In the genomic region with DNA sequence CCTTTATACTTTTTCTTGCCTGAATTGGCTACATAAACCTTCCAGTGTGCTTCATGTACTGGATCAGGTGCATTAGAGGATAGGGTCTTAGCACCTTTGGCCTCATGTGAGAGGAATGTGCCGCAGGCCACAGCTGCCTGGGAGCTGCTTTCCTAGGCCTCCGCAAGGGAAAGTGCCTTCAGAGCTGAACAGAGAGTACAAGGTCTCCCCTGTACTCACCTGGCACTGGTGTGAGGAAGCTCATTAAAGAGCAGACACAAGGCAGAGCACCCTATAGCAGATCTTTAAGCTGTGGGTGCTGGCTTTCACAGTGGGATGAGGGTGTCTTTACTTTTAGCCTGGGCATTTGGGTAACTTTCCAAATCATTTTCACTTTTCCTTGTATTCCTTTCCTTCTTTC, we compare ENCODE assay signal across 28 mouse cellular contexts. TPM values are rescaled to one million over a fixed set of nuclear protein-coding genes. Genes with fewer than 3 reads are reported as not detected.
DNase-seq lines count a peak whose midpoint lies in the region; ATAC-seq and TF ChIP-seq lines count a peak whose summit lies in the region.
"Had no signal": no experiment of that assay in that cellular context is flagged by ENCODE, and none has a peak within 500 bp of the region (broad histone marks: within the 10 kb centered on the region; RNA-seq: fewer than 3 reads in every experiment).

No protein-coding gene starts in this region.

- no peak for TF ChIP-seq POLR2A in MEL (IDR thresholded peaks at IDR 0.05; ENCODE audit: control insufficient read depth in 1 of 2, insufficient read depth in 1 of 2, low read depth in 1 of 2, low read length in 2 of 2, poor library complexity in 1 of 2)

- H3K4me2 ChIP-seq in intestine, embryonic 16.5 days (ENCODE audit: low read depth, low read length) = no peak overlapping the region
- H3K4me2 ChIP-seq in liver, embryonic 13.5 days = 0 out of 2 replicates have a peak overlapping the region, but pooled peaks have one; percentile 5
- H3K4me2 ChIP-seq in liver, embryonic 16.5 days (ENCODE audit: low read depth, low read length) = no peak overlapping the region
- no peak overlapping the region for H3K4me2 ChIP-seq in stomach, postnatal 0 days (replicated peaks; ENCODE audit: low read depth)
- H3K4me2 ChIP-seq: forebrain, embryonic 13.5 days; heart, embryonic 13.5 days; hindbrain, embryonic 14.5 days had no signal

- 85% methylated on average over 2 of the region's 2 CpGs for WGBS in intestine, embryonic 16.5 days
- 91% methylated on average over 2 of the region's 2 CpGs for WGBS in liver, embryonic 13.5 days (ENCODE audit: insufficient replicate concordance)
- WGBS in liver, embryonic 16.5 days (ENCODE audit: insufficient replicate concordance) = 98% methylated on average over 2 of the region's 2 CpGs
- 82% methylated on average over 2 of the region's 2 CpGs for WGBS in stomach, postnatal 0 days

- TF ChIP-seq CTCF in MEL (IDR thresholded peaks at IDR 0.05 in 2 of 3, conservative IDR thresholded peaks at IDR 0.05 in 1 of 3; ENCODE audit: control insufficient read depth in 1 of 3, insufficient read depth in 1 of 3, low read depth in 2 of 3, low read length in 3 of 3, poor library complexity in 1 of 3, severe bottlenecking in 1 of 3) = no peak
- no peak for TF ChIP-seq CTCF in stomach, postnatal 0 days (IDR thresholded peaks at IDR 0.05; ENCODE audit: low read depth)

- no peak for TF ChIP-seq EP300 in MEL (IDR thresholded peaks at IDR 0.05; ENCODE audit: low read depth in 1 of 2, low read length in 2 of 2)
- no peak for TF ChIP-seq EP300 in stomach, postnatal 0 days (optimal IDR thresholded peaks at IDR 0.05)

- ATAC-seq in intestine, embryonic 16.5 days = peak; percentile 69
- ATAC-seq in liver, embryonic 13.5 days (ENCODE audit: low read depth) = no peak
- ATAC-seq in liver, embryonic 16.5 days (ENCODE audit: low read depth) = no peak
- ATAC-seq in stomach, postnatal 0 days (ENCODE audit: low FRiP score, low TSS enrichment) = no peak
- ATAC-seq in CD4-positive, CD25-positive, alpha-beta regulatory T cell, adult 4 months = no peak
- no peak for ATAC-seq in megakaryocyte progenitor cell, adult 5-6 weeks (replicated peaks; ENCODE audit: poor library complexity)
- ATAC-seq: activated CD4-positive, CD25-positive, alpha-beta regulatory T cell, adult 4 months; forebrain, embryonic 13.5 days; forebrain, embryonic 16.5 days had no signal

- no peak overlapping the region for H3K9ac ChIP-seq in MEL (ENCODE audit: control insufficient read depth, low read depth, low read length, poor library complexity, severe bottlenecking)
- no peak overlapping the region for H3K9ac ChIP-seq in intestine, embryonic 16.5 days (ENCODE audit: low read depth, low read length)
- peak overlapping the region; percentile 60 for H3K9ac ChIP-seq in liver, embryonic 13.5 days
- H3K9ac ChIP-seq in liver, embryonic 16.5 days (ENCODE audit: low read depth, low read length) = peak overlapping the region; percentile 26; the same call in 1 of the 2 replicates
- no peak overlapping the region for H3K9ac ChIP-seq in stomach, postnatal 0 days (ENCODE audit: low read length)
- H3K9ac ChIP-seq: forebrain, embryonic 13.5 days; heart, embryonic 13.5 days; hindbrain, embryonic 14.5 days had no signal

- peaks cover 51 to 53% of the 10 kb centered on the region in 2 experiments for H3K4me1 ChIP-seq in MEL (ENCODE audit: control insufficient read depth in 1 of 2, insufficient read depth in 2 of 2, low read length in 2 of 2)
- 0 out of 2 replicates have a peak, but pooled peaks cover 4% of the 10 kb centered on the region for H3K4me1 ChIP-seq in intestine, embryonic 16.5 days (ENCODE audit: control insufficient read depth, insufficient read depth, low read length)
- H3K4me1 ChIP-seq in liver, embryonic 13.5 days (replicated peaks) = peaks cover 96% of the 10 kb centered on the region
- peaks cover 72% of the 10 kb centered on the region for H3K4me1 ChIP-seq in liver, embryonic 16.5 days (ENCODE audit: control insufficient read depth, low read depth, low read length)
- no peaks in the 10 kb centered on the region for H3K4me1 ChIP-seq in stomach, postnatal 0 days (replicated peaks; ENCODE audit: control insufficient read depth, insufficient read depth)
- H3K4me1 ChIP-seq: forebrain, embryonic 10.5 days had no signal

- no peaks in the 10 kb centered on the region for H3K9me3 ChIP-seq in MEL (replicated peaks; ENCODE audit: insufficient read depth, low read length)
- no peaks in the 10 kb centered on the region for H3K9me3 ChIP-seq in intestine, embryonic 16.5 days (ENCODE audit: control insufficient read depth, low read length)
- H3K9me3 ChIP-seq in liver, embryonic 13.5 days (replicated peaks) = no peaks in the 10 kb centered on the region
- H3K9me3 ChIP-seq in liver, embryonic 16.5 days (replicated peaks; ENCODE audit: control insufficient read depth, low read length) = no peaks in the 10 kb centered on the region
- no peaks in the 10 kb centered on the region for H3K9me3 ChIP-seq in stomach, postnatal 0 days (ENCODE audit: control insufficient read depth, low read length)
- H3K9me3 ChIP-seq: forebrain, embryonic 10.5 days; forebrain, embryonic 13.5 days; heart, embryonic 10.5 days; heart, embryonic 13.5 days had no signal

- peaks cover 14 to 65% of the 10 kb centered on the region in 2 experiments for H3K36me3 ChIP-seq in MEL (ENCODE audit: control insufficient read depth in 1 of 2, insufficient read depth in 2 of 2, low read length in 2 of 2)
- H3K36me3 ChIP-seq in intestine, embryonic 16.5 days (ENCODE audit: control insufficient read depth, insufficient read depth, low read length) = no peaks in the 10 kb centered on the region
- H3K36me3 ChIP-seq in liver, embryonic 13.5 days = peaks cover 30% of the 10 kb centered on the region
- peaks cover 11% of the 10 kb centered on the region for H3K36me3 ChIP-seq in liver, embryonic 16.5 days (ENCODE audit: control insufficient read depth, insufficient read depth)
- peaks cover 2% of the 10 kb centered on the region; the same call in 1 of the 2 replicates for H3K36me3 ChIP-seq in stomach, postnatal 0 days (ENCODE audit: control insufficient read depth, insufficient read depth, low read length)

- H3K27ac ChIP-seq in MEL (ENCODE audit: control insufficient read depth, low read depth, low read length) = peak overlapping the region; percentile 41; the same call in 1 of the 2 replicates
- peak overlapping the region; percentile 7; the same call in 1 of the 2 replicates for H3K27ac ChIP-seq in intestine, embryonic 16.5 days (ENCODE audit: low read length)
- H3K27ac ChIP-seq in liver, embryonic 13.5 days = peak overlapping the region; percentile 89
- peak overlapping the region; percentile 70 for H3K27ac ChIP-seq in liver, embryonic 16.5 days (ENCODE audit: low read length)
- no peak overlapping the region for H3K27ac ChIP-seq in stomach, postnatal 0 days (replicated peaks)
- H3K27ac ChIP-seq: forebrain, embryonic 10.5 days; forebrain, embryonic 13.5 days; heart, adult 2 months; heart, embryonic 10.5 days; heart, embryonic 13.5 days; hindbrain, embryonic 14.5 days had no signal

- no peak for DNase-seq in MEL (ENCODE audit: low read depth, low spot score)
- no peak for DNase-seq in liver, embryonic 13.5 days
- no peak for DNase-seq in stomach, postnatal 0 days (ENCODE audit: low spot score)
- no peak for DNase-seq in layer of hippocampus, postnatal 10 days (ENCODE audit: low spot score in 2 of 2)
- DNase-seq: adrenal gland, adult 8-10 months; adrenal gland, postnatal 25 days; B cell, adult 2 months; cerebellum, adult 11-12 months; cerebellum, adult 9-10 months; cerebellum, postnatal 14 days; gastrocnemius, postnatal 10 days; gastrocnemius, postnatal 36 days; heart, adult 2 months; heart, postnatal 14 days; heart, postnatal 4 days had no signal

- TF ChIP-seq RAD21 in MEL (IDR thresholded peaks at IDR 0.05; ENCODE audit: low read depth, low read length) = no peak

- peaks cover 1% of the 10 kb centered on the region; the same call in 1 of the 2 replicates for H3K79me2 ChIP-seq in MEL (ENCODE audit: control insufficient read depth, insufficient read depth, low read length, poor library complexity)

- no peak overlapping the region for H3K4me3 ChIP-seq in MEL (ENCODE audit: control insufficient read depth in 1 of 2, insufficient read depth in 1 of 2, low read depth in 2 of 2, low read length in 2 of 2)
- H3K4me3 ChIP-seq in intestine, embryonic 16.5 days (ENCODE audit: low read length) = no peak overlapping the region
- no peak overlapping the region for H3K4me3 ChIP-seq in liver, embryonic 13.5 days (replicated peaks)
- no peak overlapping the region for H3K4me3 ChIP-seq in liver, embryonic 16.5 days (ENCODE audit: low read depth, low read length)
- H3K4me3 ChIP-seq in stomach, postnatal 0 days (ENCODE audit: low read depth, low read length) = no peak overlapping the region
- H3K4me3 ChIP-seq: forebrain, embryonic 10.5 days; forebrain, embryonic 13.5 days; heart, adult 2 months; heart, embryonic 10.5 days; heart, embryonic 13.5 days had no signal

- no peaks in the 10 kb centered on the region for H3K27me3 ChIP-seq in MEL (ENCODE audit: control insufficient read depth in 1 of 2, insufficient read depth in 2 of 2, low read length in 2 of 2)
- no peaks in the 10 kb centered on the region for H3K27me3 ChIP-seq in intestine, embryonic 16.5 days (replicated peaks; ENCODE audit: control insufficient read depth, insufficient read depth, low read length)
- H3K27me3 ChIP-seq in liver, embryonic 13.5 days = no peaks in the 10 kb centered on the region
- no peaks in the 10 kb centered on the region for H3K27me3 ChIP-seq in liver, embryonic 16.5 days (ENCODE audit: control insufficient read depth, insufficient read depth, low read depth, low read length)
- H3K27me3 ChIP-seq in stomach, postnatal 0 days (ENCODE audit: control insufficient read depth, insufficient read depth, low read length) = no peaks in the 10 kb centered on the region
- H3K27me3 ChIP-seq: forebrain, embryonic 13.5 days; heart, embryonic 13.5 days had no signal

RNA-seq across cellular contexts. Expression of a gene that starts 18.9 kb away (rescaled TPM):
- total RNA-seq in MEL (2012; rRNA removed) = 55.1 and 60.1 TPM in 2 replicates
- polyA plus RNA-seq in MEL (2012; ENCODE audit: insufficient read depth in 1 of 2, insufficient read length in 2 of 2, low read depth in 1 of 2, low replicate concordance in 2 of 2, missing spikeins in 1 of 2) = 10 to 100 TPM in 1 of 2 experiments, not detected in 1; 79.3 TPM
- 81.2 and 85.4 TPM in 2 replicates for polyA plus RNA-seq in intestine, embryonic 16.5 days (2015; fragmentation: Nextera tagmentation; extraction: Ambion mirVana)
- polyA plus RNA-seq in liver, embryonic 13.5 days (2015; fragmentation: Nextera tagmentation; extraction: Ambion mirVana) = 77.1 and 95.0 TPM in 2 replicates
- polyA plus RNA-seq in liver, embryonic 16.5 days (2015; fragmentation: Nextera tagmentation; extraction: Ambion mirVana) = 78.9 and 81.7 TPM in 2 replicates
- 41.8 and 43.3 TPM in 2 replicates for polyA plus RNA-seq in stomach, postnatal 0 days (2015; fragmentation: Nextera tagmentation; extraction: Ambion mirVana)
- 10 to 100 TPM; 43.6 to 77.5 TPM for polyA plus RNA-seq in CD4-positive, CD25-positive, alpha-beta regulatory T cell, adult 4 months (2017; shearing (Covaris generic))
- total RNA-seq in layer of hippocampus, postnatal 10 days (2021) = 100 to 1,000 TPM; 116 to 130 TPM
- total RNA-seq in megakaryocyte progenitor cell, adult 5-6 weeks (2015) = 29.3 and 36.5 TPM in 2 replicates
- 39.2 and 41.6 TPM in 2 replicates for total RNA-seq in megakaryocyte progenitor cell, adult 5-6 weeks (2017)

RNA-seq across cellular contexts. Expression of a gene that starts 52.4 kb away (rescaled TPM):
- 0.23 TPM in 1 of 2 replicates, not detected in the other for total RNA-seq in MEL (2012; rRNA removed)
- polyA plus RNA-seq in MEL (2012; ENCODE audit: insufficient read depth in 1 of 2, insufficient read length in 2 of 2, low read depth in 1 of 2, low replicate concordance in 2 of 2, missing spikeins in 1 of 2) = 1 to 10 TPM in 1 of 2 experiments, not detected in 1; 1.3 TPM
- polyA plus RNA-seq in intestine, embryonic 16.5 days (2015; fragmentation: Nextera tagmentation; extraction: Ambion mirVana) = 0.69 and 0.71 TPM in 2 replicates
- polyA plus RNA-seq in liver, embryonic 13.5 days (2015; fragmentation: Nextera tagmentation; extraction: Ambion mirVana) = 0.42 and 0.50 TPM in 2 replicates
- 0.27 and 0.36 TPM in 2 replicates for polyA plus RNA-seq in liver, embryonic 16.5 days (2015; fragmentation: Nextera tagmentation; extraction: Ambion mirVana)
- 1.6 and 1.9 TPM in 2 replicates for polyA plus RNA-seq in stomach, postnatal 0 days (2015; fragmentation: Nextera tagmentation; extraction: Ambion mirVana)
- not detected for polyA plus RNA-seq in CD4-positive, CD25-positive, alpha-beta regulatory T cell, adult 4 months (2017; shearing (Covaris generic))
- 10 to 100 TPM; 35.7 to 39.8 TPM for total RNA-seq in layer of hippocampus, postnatal 10 days (2021)
- total RNA-seq in megakaryocyte progenitor cell, adult 5-6 weeks (2015) = not detected in 2 replicates
- not detected in 2 replicates for total RNA-seq in megakaryocyte progenitor cell, adult 5-6 weeks (2017)
- total RNA-seq: granulocyte monocyte progenitor cell, adult 5-6 weeks had no signal
- polyA plus RNA-seq: activated CD4-positive, CD25-positive, alpha-beta regulatory T cell, adult 4 months; forebrain, embryonic 13.5 days had no signal

RNA-seq across cellular contexts. Expression of a gene that starts 57.7 kb away (rescaled TPM):
- total RNA-seq in MEL (2012; rRNA removed) = not detected in 2 replicates
- under 1 TPM in 1 of 2 experiments, not detected in 1; 0.03 TPM for polyA plus RNA-seq in MEL (2012; ENCODE audit: insufficient read depth in 1 of 2, insufficient read length in 2 of 2, low read depth in 1 of 2, low replicate concordance in 2 of 2, missing spikeins in 1 of 2)
- polyA plus RNA-seq in intestine, embryonic 16.5 days (2015; fragmentation: Nextera tagmentation; extraction: Ambion mirVana) = 0.55 and 0.61 TPM in 2 replicates
- polyA plus RNA-seq in liver, embryonic 13.5 days (2015; fragmentation: Nextera tagmentation; extraction: Ambion mirVana) = 0.27 and 0.34 TPM in 2 replicates
- polyA plus RNA-seq in liver, embryonic 16.5 days (2015; fragmentation: Nextera tagmentation; extraction: Ambion mirVana) = 0.11 and 0.14 TPM in 2 replicates
- polyA plus RNA-seq in stomach, postnatal 0 days (2015; fragmentation: Nextera tagmentation; extraction: Ambion mirVana) = 0.25 TPM in 2 replicates
- polyA plus RNA-seq in CD4-positive, CD25-positive, alpha-beta regulatory T cell, adult 4 months (2017; shearing (Covaris generic)) = 1 to 10 TPM; 6.6 to 6.9 TPM
- 10 to 100 TPM; 39.1 to 43.0 TPM for total RNA-seq in layer of hippocampus, postnatal 10 days (2021)
- total RNA-seq in megakaryocyte progenitor cell, adult 5-6 weeks (2015) = 4.6 and 8.0 TPM in 2 replicates
- total RNA-seq in megakaryocyte progenitor cell, adult 5-6 weeks (2017) = 3.5 and 6.0 TPM in 2 replicates
- total RNA-seq: gastrocnemius, adult 18-20 months; heart, postnatal 4 days had no signal

RNA-seq across cellular contexts. Expression of a gene that starts 59.6 kb away (rescaled TPM):
- 41.1 and 43.9 TPM in 2 replicates for total RNA-seq in MEL (2012; rRNA removed)
- polyA plus RNA-seq in MEL (2012; ENCODE audit: insufficient read depth in 1 of 2, insufficient read length in 2 of 2, low read depth in 1 of 2, low replicate concordance in 2 of 2, missing spikeins in 1 of 2) = 10 to 100 TPM in 1 of 2 experiments, not detected in 1; 89.0 TPM
- 17.5 and 21.0 TPM in 2 replicates for polyA plus RNA-seq in intestine, embryonic 16.5 days (2015; fragmentation: Nextera tagmentation; extraction: Ambion mirVana)
- polyA plus RNA-seq in liver, embryonic 13.5 days (2015; fragmentation: Nextera tagmentation; extraction: Ambion mirVana) = 14.3 and 15.1 TPM in 2 replicates
- 8.4 and 9.4 TPM in 2 replicates for polyA plus RNA-seq in liver, embryonic 16.5 days (2015; fragmentation: Nextera tagmentation; extraction: Ambion mirVana)
- 21.4 and 24.8 TPM in 2 replicates for polyA plus RNA-seq in stomach, postnatal 0 days (2015; fragmentation: Nextera tagmentation; extraction: Ambion mirVana)
- polyA plus RNA-seq in CD4-positive, CD25-positive, alpha-beta regulatory T cell, adult 4 months (2017; shearing (Covaris generic)) = under 1 TPM; 0.35 to 0.71 TPM
- 10 to 100 TPM; 50.2 to 54.7 TPM for total RNA-seq in layer of hippocampus, postnatal 10 days (2021)
- total RNA-seq in megakaryocyte progenitor cell, adult 5-6 weeks (2015) = 0.22 and 0.46 TPM in 2 replicates
- 0.58 TPM in 1 of 2 replicates, not detected in the other for total RNA-seq in megakaryocyte progenitor cell, adult 5-6 weeks (2017)

Comparison
In these comparisons a context has a peak if more than half of its experiments do, and no peak if none do; other contexts are left out.
1. H3K9ac ChIP-seq: peak in liver, embryonic 13.5 days (single experiment) and liver, embryonic 16.5 days (single experiment); none in MEL (single experiment), intestine, embryonic 16.5 days (single experiment) and stomach, postnatal 0 days (single experiment).